Mouse (Mus musculus): ENCODE data around the gene Trim3. TPM values are rescaled to one million over a fixed set of nuclear protein-coding genes. Genes with fewer than 3 reads are reported as not detected.
A peak's percentile ranks its signal among the peaks of the same experiment; 100 is the strongest.

Gene Trim3
- total RNA-seq, 1 experiment from 2014 or later = 7.5 TPM

- no peak for ATAC-seq (replicated peaks in 1 of 2; ENCODE audit: insufficient read depth in 1 of 2, low FRiP score in 2 of 2, low TSS enrichment in 1 of 2, low read depth in 1 of 2, poor library complexity in 2 of 2, severe bottlenecking in 2 of 2)
Measured at GRCm38 (mm10) chr7:105617810-105618209, 15.6 kb downstream of the Trim3 start.

- no peak for ATAC-seq (replicated peaks in 1 of 2; ENCODE audit: insufficient read depth in 1 of 2, low FRiP score in 2 of 2, low TSS enrichment in 1 of 2, low read depth in 1 of 2, poor library complexity in 2 of 2, severe bottlenecking in 2 of 2)
Measured at GRCm38 (mm10) chr7:105616561-105616960, 16.8 kb downstream of the Trim3 start.

- no peak for ATAC-seq (replicated peaks in 1 of 2; ENCODE audit: insufficient read depth in 1 of 2, low FRiP score in 2 of 2, low TSS enrichment in 1 of 2, low read depth in 1 of 2, poor library complexity in 2 of 2, severe bottlenecking in 2 of 2)
Measured at GRCm38 (mm10) chr7:105615720-105616119, 17.7 kb downstream of the Trim3 start.

GRCm38 (mm10) chr7:105614400-105614799, 19.0 kb downstream of the Trim3 start:
- no peak for ATAC-seq (replicated peaks in 1 of 2; ENCODE audit: insufficient read depth in 1 of 2, low FRiP score in 2 of 2, low TSS enrichment in 1 of 2, low read depth in 1 of 2, poor library complexity in 2 of 2, severe bottlenecking in 2 of 2)

GRCm38 (mm10) chr7:105611767-105612166, 21.6 kb downstream of the Trim3 start:
- ATAC-seq (replicated peaks in 1 of 2; ENCODE audit: insufficient read depth in 1 of 2, low FRiP score in 2 of 2, low TSS enrichment in 1 of 2, low read depth in 1 of 2, poor library complexity in 2 of 2, severe bottlenecking in 2 of 2) = no peak

GRCm38 (mm10) chr7:105608467-105608866, 24.9 kb downstream of the Trim3 start:
- peak; percentile 12 to 60; a peak in 1 of 4 replicates for ATAC-seq (replicated peaks in 1 of 2; ENCODE audit: insufficient read depth in 1 of 2, low FRiP score in 2 of 2, low TSS enrichment in 1 of 2, low read depth in 1 of 2, poor library complexity in 2 of 2, severe bottlenecking in 2 of 2)

GRCm38 (mm10) chr7:105602860-105603623, 30.3 kb downstream of the Trim3 start:
- peak; percentile 78 to 88 for ATAC-seq (replicated peaks in 1 of 2; ENCODE audit: insufficient read depth in 1 of 2, low FRiP score in 2 of 2, low TSS enrichment in 1 of 2, low read depth in 1 of 2, poor library complexity in 2 of 2, severe bottlenecking in 2 of 2)

- ATAC-seq (replicated peaks in 1 of 2; ENCODE audit: insufficient read depth in 1 of 2, low FRiP score in 2 of 2, low TSS enrichment in 1 of 2, low read depth in 1 of 2, poor library complexity in 2 of 2, severe bottlenecking in 2 of 2) = no peak
Measured at GRCm38 (mm10) chr7:105590097-105590496, 43.3 kb downstream of the Trim3 start.

GRCm38 (mm10) chr7:105588325-105588912, 45.0 kb downstream of the Trim3 start:
- no peak; a peak in 1 of 4 replicates for ATAC-seq (replicated peaks in 1 of 2; ENCODE audit: insufficient read depth in 1 of 2, low FRiP score in 2 of 2, low TSS enrichment in 1 of 2, low read depth in 1 of 2, poor library complexity in 2 of 2, severe bottlenecking in 2 of 2)

- ATAC-seq (replicated peaks in 1 of 2; ENCODE audit: insufficient read depth in 1 of 2, low FRiP score in 2 of 2, low TSS enrichment in 1 of 2, low read depth in 1 of 2, poor library complexity in 2 of 2, severe bottlenecking in 2 of 2) = no peak
Measured at GRCm38 (mm10) chr7:105581959-105582358, 51.4 kb downstream of the Trim3 start.

GRCm38 (mm10) chr7:105581094-105581703, 52.2 kb downstream of the Trim3 start, which contains the start of gene Apbb1:
Gene Apbb1 (minus strand): TSS chr7:105581653.
- ATAC-seq (replicated peaks in 1 of 2; ENCODE audit: insufficient read depth in 1 of 2, low FRiP score in 2 of 2, low TSS enrichment in 1 of 2, low read depth in 1 of 2, poor library complexity in 2 of 2, severe bottlenecking in 2 of 2) = peak; percentile 88

GRCm38 (mm10) chr7:105580627-105581089, 52.7 kb downstream of the Trim3 start:
- no peak for ATAC-seq (replicated peaks in 1 of 2; ENCODE audit: insufficient read depth in 1 of 2, low FRiP score in 2 of 2, low TSS enrichment in 1 of 2, low read depth in 1 of 2, poor library complexity in 2 of 2, severe bottlenecking in 2 of 2)

GRCm38 (mm10) chr7:105578481-105578880, 54.9 kb downstream of the Trim3 start:
- no peak for ATAC-seq (replicated peaks in 1 of 2; ENCODE audit: insufficient read depth in 1 of 2, low FRiP score in 2 of 2, low TSS enrichment in 1 of 2, low read depth in 1 of 2, poor library complexity in 2 of 2, severe bottlenecking in 2 of 2)

GRCm38 (mm10) chr7:105577377-105577871, 55.9 kb downstream of the Trim3 start:
- ATAC-seq (replicated peaks in 1 of 2; ENCODE audit: insufficient read depth in 1 of 2, low FRiP score in 2 of 2, low TSS enrichment in 1 of 2, low read depth in 1 of 2, poor library complexity in 2 of 2, severe bottlenecking in 2 of 2) = no peak

- no peak for ATAC-seq (replicated peaks in 1 of 2; ENCODE audit: insufficient read depth in 1 of 2, low FRiP score in 2 of 2, low TSS enrichment in 1 of 2, low read depth in 1 of 2, poor library complexity in 2 of 2, severe bottlenecking in 2 of 2)
Measured at GRCm38 (mm10) chr7:105576166-105576748, 57.1 kb downstream of the Trim3 start.

GRCm38 (mm10) chr7:105574537-105574936, 58.8 kb downstream of the Trim3 start:
- no peak for ATAC-seq (replicated peaks in 1 of 2; ENCODE audit: insufficient read depth in 1 of 2, low FRiP score in 2 of 2, low TSS enrichment in 1 of 2, low read depth in 1 of 2, poor library complexity in 2 of 2, severe bottlenecking in 2 of 2)

GRCm38 (mm10) chr7:105572949-105573348, 60.4 kb downstream of the Trim3 start:
- ATAC-seq (replicated peaks in 1 of 2; ENCODE audit: insufficient read depth in 1 of 2, low FRiP score in 2 of 2, low TSS enrichment in 1 of 2, low read depth in 1 of 2, poor library complexity in 2 of 2, severe bottlenecking in 2 of 2) = no peak

- ATAC-seq (replicated peaks in 1 of 2; ENCODE audit: insufficient read depth in 1 of 2, low FRiP score in 2 of 2, low TSS enrichment in 1 of 2, low read depth in 1 of 2, poor library complexity in 2 of 2, severe bottlenecking in 2 of 2) = no peak
Measured at GRCm38 (mm10) chr7:105570756-105571155, 62.6 kb downstream of the Trim3 start.
